Mouse (Mus musculus) right cerebral cortex, adult 18-20 months (tissue): ENCODE results near the gene Cbfb.
"Not testable (repeated sequence)": the region's sequence is repeated elsewhere in the genome, so short reads cannot be mapped to it uniquely, and the experiment has no call there.

Experiments used
- DNase-seq: peaks from one replicate; pipeline ENCODE4 v3.0.0; 2022; ENCODE audit warnings: mixed read lengths

The Cbfb gene

GRCm38 (mm10) chr8:105170381-105171115 is at the start of gene Cbfb:
TSS of gene Cbfb (plus strand) at chr8:105170674.
- peak; percentile 94 for DNase-seq

GRCm38 (mm10) chr8:105129864-105130263 is 40.6 kb upstream of the Cbfb start:
- no peak for DNase-seq

- no peak for DNase-seq
Observed at GRCm38 (mm10) chr8:105131509-105131908, 39.0 kb upstream of the Cbfb start, which contains the start of gene Ces4a. TSS of gene Ces4a (plus strand) at chr8:105131800.

GRCm38 (mm10) chr8:105138423-105138822 is 32.1 kb upstream of the Cbfb start:
- DNase-seq: peak; percentile 20

- no peak for DNase-seq
Observed at GRCm38 (mm10) chr8:105142395-105142794, 28.1 kb upstream of the Cbfb start.

- DNase-seq: no peak
Observed at GRCm38 (mm10) chr8:105151654-105152053, 18.8 kb upstream of the Cbfb start.

GRCm38 (mm10) chr8:105152623-105153398 is 17.7 kb upstream of the Cbfb start:
- DNase-seq: peak; percentile 72

GRCm38 (mm10) chr8:105154316-105154715 is 16.2 kb upstream of the Cbfb start:
- DNase-seq: no peak

- no peak for DNase-seq
Observed at GRCm38 (mm10) chr8:105155091-105155745, 15.3 kb upstream of the Cbfb start.

- DNase-seq: no peak
Observed at GRCm38 (mm10) chr8:105157555-105157954, 12.9 kb upstream of the Cbfb start.

- no peak for DNase-seq
Observed at GRCm38 (mm10) chr8:105158084-105158483, 12.4 kb upstream of the Cbfb start.

GRCm38 (mm10) chr8:105161121-105161652 is 9.3 kb upstream of the Cbfb start:
- no peak for DNase-seq

GRCm38 (mm10) chr8:105164272-105164902 is 6.1 kb upstream of the Cbfb start:
- no peak for DNase-seq

- no peak for DNase-seq
Observed at GRCm38 (mm10) chr8:105165191-105165590, 5.3 kb upstream of the Cbfb start.

GRCm38 (mm10) chr8:105167116-105167515 is 3.4 kb upstream of the Cbfb start:
- no peak for DNase-seq

GRCm38 (mm10) chr8:105169582-105169981 is 892 bp upstream of the Cbfb start:
- no peak for DNase-seq

- no peak for DNase-seq
Observed at GRCm38 (mm10) chr8:105170041-105170380, 463 bp upstream of the Cbfb start.

- peak; percentile 37 for DNase-seq
Observed at GRCm38 (mm10) chr8:105171116-105172002, 885 bp downstream of the Cbfb start.

GRCm38 (mm10) chr8:105172003-105172362 is 1.5 kb downstream of the Cbfb start:
- no peak for DNase-seq

GRCm38 (mm10) chr8:105175287-105175686 is 4.8 kb downstream of the Cbfb start:
- not testable (repeated sequence) for DNase-seq

- no peak for DNase-seq
Observed at GRCm38 (mm10) chr8:105178211-105178800, 7.8 kb downstream of the Cbfb start.
